Mouse (Mus musculus): ENCODE measurements around the gene Spred2.

Spred2 gene

DNA sequence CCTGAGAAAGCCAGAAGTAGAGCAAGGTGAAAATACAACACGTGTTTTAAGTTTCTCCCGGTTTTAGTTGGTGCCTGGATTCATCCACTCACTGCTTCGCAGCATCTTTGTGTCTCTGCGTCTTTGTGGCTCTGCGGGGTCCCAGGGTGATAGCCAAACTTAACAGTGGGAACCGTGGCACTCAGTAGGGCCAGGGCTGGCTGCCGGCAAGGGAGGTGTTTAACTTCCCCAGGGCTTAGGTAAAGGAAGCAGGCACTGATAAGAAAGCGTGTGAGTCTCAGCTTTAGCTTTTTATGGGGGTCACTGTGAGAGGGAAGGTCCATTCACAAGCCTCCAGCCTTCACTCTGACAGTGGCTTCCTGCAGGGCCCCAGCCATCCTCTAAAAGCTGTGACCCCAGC lies 28.8 kb downstream of the Spred2 start:
- DNase-seq (ENCODE audit: low read depth, low spot score): no peak

DNA sequence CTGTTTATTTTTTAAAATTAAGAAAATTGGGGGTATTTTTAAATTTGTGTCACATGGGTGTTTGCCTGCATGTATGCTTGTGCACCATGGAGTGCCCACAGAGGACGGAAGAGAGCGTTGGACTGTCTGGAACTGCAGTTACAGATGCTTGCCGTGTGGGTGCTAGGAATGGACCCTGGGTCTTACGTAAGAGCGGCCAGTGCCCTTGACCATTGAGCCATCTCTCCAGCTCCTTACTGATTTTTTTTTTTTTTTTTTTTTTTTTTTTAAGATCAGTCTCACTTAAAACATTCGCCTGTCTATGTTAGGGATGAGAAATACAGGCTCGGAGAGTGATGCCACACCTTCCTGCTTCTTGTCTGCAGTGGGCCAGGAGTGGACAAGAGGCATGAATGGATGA lies 29.7 kb downstream of the Spred2 start:
- DNase-seq (ENCODE audit: low read depth, low spot score): no peak

DNA sequence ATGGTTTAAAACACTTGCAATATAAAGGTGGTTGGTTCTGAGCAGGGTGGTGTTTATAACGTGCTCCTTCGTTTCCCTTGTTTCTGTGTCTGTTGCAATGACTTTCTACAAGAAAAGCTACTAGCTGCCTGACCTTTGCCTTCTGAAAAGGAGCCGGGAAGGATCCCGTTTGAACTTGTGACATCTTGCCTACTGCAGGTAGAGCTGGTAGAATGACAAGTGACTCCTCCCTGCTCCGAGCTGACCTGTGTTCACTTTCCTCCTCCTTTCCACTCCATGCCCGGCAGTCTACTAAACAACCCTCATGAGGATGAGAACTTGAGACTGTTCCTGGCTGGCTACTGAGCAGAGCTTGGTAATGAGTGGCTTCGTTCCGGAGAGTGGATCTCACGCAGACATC lies 30.9 kb downstream of the Spred2 start:
- no peak for DNase-seq (ENCODE audit: low read depth, low spot score)

DNA sequence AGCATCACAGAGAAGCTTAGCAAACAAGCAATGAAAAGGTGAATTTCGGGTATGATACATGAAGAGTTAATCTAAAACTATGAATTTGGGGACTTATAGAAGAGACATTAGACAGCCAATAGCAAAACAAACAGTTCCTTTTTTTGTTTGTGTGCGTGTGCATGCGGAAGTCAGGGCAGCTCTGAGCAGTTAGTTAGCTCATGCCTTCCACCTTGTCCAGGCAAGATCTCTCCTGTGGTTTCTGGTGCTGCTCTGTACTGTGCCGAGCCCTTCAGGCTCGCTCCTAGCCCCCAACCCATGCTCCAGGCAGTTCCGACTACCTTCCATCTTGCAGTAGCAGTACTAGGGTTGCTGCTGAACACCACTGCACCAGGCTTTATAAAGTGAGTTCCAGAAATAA lies 31.5 kb downstream of the Spred2 start:
- DNase-seq (ENCODE audit: low read depth, low spot score): no peak

DNA sequence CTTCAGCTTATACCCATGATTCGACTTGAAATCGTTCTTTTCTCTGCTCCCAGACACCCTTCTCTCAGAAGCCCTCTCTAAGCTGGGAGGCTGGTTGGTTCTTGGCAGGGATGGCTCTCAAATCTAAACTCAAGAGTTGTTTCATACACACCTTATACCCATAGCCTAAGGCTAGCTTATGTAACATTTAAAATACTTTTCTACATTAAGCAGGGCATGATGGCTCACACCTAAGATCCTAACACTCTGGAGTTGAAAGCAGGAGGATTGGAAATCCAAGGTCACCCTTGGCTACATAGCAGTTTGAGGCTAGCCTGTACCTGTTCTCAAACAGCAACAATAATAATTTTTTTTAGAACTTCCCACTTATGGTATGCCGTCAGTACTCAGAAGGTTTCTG lies 34.8 kb downstream of the Spred2 start:
- no peak for DNase-seq (ENCODE audit: low read depth, low spot score)

DNA sequence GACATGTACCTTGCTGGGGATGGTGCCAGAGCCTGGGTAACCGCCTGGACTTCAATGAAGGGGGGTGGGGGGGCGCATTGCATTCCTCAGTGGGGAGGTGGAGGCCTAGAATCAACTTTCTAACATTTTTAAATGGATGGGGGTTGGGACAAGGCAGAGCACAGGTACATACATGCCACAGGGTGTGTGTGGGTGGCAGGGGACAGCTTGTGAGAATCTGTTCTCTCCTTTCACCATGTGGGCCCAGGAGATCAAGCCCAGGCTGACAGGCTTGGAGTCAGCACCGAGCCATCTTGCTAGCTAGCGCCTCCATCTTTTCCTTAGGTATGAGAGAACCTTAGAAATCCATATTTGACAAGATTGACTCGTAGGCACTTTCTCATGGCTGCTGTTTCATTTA lies 35.7 kb downstream of the Spred2 start:
- DNase-seq (ENCODE audit: low read depth, low spot score): no peak

DNA sequence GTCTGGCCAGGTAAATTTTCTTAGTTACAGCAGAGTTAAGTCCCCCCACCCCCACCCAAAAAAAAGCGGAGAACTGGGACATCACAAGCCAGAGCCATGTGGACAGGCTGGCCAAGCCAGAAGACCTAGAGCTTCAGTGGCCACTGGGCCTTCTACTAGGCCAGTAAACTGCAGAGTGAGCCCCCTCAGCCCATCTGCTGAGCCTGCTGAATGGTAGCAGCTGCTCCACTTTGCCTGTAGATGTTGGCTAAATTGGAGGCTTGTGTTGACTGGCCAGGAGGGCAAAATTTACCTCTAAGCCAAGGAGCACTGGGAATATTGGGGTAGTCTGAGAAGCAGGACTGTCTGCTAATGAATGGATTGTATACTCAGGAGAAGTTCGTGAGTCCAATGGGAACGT lies 36.4 kb downstream of the Spred2 start:
- no peak for DNase-seq (ENCODE audit: low read depth, low spot score)

DNA sequence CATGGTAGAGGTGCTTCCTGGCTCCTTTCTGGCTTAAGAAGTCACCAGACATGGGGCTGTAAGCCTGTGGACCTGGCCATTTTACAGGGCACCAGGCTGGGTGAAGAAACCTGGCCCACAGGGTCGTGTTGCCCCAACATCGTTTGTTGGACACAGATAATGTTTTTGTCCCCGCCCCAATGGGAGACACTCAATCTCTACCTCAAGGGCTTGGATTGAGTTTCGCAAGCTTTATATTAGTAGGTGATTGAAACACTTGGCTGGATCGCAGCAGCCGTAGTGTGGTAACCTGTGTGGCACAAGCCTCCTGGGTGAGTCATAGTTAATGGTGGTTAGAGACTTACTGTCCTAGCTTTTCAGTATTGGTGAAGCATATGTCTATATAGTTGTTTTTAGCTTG lies 36.9 kb downstream of the Spred2 start:
- DNase-seq (ENCODE audit: low read depth, low spot score): no peak

DNA sequence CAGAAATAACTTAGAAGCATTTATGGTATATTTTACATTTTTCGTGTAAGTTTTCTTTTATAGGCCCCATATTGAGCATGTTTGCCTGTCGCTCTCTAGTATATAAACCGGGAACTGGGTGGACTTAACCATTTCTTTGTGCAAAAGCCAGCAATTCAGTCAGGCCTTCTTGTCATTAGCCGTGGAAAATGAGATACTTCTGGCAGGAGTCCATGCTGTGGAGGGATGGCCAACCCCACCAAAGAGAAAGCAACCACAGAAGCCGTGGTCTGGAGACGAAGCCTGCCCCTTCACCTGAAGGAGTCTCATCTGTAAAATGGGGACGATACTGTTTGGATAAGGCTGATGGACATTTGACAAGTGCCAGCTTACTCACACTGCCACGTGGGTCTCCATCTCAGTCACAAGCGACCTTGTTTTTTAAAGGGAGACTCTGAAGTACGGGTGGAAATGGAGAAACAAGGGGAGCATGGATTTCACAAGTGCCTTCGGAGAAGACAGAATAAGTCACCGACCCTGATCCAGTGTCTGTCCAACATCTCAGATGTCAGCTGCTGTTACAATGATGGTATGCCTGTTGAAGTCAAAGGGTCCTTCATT lies 37.7 kb downstream of the Spred2 start:
- DNase-seq (ENCODE audit: low read depth, low spot score): no peak

DNA sequence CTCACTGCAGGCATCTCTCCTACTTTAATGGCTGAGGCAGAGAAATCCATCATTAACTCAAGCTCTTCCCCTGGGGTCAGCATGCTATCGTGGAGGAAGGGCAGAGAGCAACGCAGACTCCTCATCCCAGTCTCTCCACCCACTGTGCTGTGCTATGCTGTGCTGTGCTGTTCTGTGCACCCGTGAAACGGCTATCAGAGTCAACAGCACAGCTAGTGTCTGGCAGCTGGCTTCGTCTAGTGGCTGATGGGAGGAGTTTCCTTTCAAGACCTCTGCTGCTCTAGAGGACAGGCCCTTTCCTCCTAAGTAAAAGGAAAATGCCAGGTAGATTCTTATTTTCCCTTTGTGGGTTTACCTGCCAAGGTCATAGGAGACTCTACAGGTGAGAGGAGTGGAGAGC lies 38.6 kb downstream of the Spred2 start:
- DNase-seq (ENCODE audit: low read depth, low spot score): peak; percentile 58

DNA sequence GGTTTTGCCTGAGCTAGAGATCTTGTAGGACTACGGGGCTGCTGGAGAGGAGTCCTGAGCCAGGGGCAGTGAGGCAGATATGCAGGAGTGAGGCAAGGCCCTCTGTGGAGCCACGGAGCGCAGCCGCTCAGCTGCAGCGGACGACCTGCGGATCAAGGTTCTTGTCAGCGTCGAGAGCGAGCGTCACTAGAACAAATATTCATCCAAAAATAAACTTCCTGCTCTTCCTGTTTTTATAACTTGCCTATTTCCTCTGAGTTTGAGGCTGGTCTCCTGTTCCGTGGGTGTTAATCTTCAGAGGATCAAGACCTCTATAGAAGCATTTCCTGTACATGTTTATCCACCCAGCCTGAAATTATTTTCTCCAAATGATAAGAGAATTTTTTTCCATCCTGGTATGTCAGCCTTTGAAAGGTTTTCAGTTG lies 39.6 kb downstream of the Spred2 start:
- DNase-seq (ENCODE audit: low read depth, low spot score): no peak

DNA sequence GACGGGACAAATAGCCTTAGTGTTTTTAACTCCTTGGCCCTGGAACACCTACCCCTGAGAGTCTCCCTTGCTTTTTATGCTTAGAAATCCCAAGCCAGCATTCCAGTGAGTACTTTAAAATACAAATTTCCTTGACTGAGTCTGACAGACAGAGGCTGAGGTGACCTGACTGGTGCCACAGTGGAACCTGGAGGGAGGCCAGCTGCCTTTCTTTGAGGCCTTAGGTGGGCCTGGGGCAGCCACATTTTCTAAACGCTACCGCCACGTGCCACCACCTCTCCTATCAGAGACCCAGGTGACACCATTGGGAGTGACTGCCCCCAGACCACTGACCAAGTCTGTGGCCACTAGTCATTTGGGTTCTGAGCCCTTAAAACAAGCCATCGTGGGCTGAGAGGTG lies 40.2 kb downstream of the Spred2 start:
- DNase-seq (ENCODE audit: low read depth, low spot score): no peak

DNA sequence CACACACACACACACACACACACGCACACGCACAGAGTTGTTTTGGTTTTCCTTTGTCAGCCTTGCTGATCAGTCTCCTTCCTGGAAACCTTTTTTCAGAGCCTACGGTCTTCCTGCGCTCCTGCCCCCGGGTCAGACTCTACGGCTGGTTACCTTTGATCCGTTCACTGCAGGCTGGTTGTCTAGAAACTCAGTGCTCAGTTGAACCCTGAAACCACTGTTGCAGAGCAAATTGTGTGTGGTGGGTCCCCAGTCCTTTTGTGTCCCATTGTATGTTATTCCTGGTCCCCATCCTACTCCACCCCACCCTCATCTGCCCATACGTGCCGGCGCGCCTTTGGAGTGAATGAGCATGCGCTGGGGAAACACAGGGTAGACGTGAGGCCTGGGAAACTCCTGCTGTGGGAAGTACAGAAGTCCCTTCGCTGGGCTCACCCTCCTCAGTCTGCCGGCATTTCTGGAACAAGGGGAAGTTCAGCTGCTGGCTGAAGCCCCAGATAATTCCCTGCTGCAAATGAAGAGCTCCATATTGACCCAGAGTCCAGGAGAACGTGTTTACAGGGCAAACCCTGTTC lies 40.9 kb downstream of the Spred2 start:
- DNase-seq (ENCODE audit: low read depth, low spot score): no peak

DNA sequence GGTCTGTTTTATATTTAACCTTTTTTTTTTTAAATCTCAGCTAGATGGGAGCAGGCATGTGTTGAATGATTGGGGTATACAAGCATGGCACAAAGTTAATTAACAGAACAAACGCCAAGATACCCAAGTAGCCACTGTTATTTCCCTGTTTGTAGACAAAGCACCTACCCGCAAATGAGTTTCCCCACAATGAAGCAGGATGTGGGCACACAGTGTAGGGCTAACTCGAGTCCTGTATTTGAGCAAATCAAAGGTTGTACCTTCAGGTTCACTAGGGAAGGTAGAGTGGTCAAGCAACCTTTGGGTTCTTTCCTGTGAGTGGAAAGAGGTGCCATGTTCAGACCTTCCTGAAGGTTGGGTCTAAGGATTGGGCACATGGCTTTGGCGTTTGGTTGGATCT lies 41.5 kb downstream of the Spred2 start:
- no peak for DNase-seq (ENCODE audit: low read depth, low spot score)

DNA sequence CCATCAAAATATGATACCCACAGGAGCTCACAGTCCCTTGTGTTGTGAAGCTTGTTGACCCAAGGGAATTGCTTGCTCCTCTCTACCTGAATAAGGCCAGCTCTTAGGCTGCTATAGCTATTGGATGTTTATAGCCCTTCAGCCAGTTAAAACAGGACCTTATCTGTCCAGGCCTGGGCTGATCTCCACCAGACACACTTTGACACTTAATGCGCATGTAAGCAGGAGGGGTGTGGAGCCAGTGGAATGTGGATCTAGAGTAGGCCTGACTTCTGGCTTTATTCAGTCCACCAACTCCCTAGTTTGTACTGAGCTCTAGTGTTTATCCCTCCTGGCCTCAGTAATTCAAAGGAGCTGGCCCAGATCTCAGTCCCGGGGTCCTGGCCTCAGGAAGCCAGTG lies 42.1 kb downstream of the Spred2 start:
- DNase-seq (ENCODE audit: low read depth, low spot score): no peak

DNA sequence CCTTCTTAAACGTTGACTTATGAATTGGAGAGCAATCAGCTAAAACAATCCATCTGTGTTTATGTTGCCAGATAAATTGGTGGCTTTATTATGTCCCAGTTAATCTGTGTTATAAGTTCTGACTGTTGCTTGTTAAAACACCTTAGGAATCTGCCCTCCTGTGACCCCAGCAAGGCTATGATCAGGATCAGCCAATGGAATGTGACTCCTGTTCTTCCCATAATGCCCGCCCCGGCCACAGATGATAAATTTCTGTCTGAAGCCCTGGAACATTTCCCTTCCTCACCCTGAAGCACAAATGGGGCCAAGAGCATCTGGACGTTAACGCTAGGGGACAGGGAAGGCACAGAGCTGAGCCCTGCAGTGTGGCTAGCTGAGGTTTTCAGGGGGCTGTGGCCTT lies 45.4 kb downstream of the Spred2 start:
- DNase-seq (ENCODE audit: low read depth, low spot score): no peak

DNA sequence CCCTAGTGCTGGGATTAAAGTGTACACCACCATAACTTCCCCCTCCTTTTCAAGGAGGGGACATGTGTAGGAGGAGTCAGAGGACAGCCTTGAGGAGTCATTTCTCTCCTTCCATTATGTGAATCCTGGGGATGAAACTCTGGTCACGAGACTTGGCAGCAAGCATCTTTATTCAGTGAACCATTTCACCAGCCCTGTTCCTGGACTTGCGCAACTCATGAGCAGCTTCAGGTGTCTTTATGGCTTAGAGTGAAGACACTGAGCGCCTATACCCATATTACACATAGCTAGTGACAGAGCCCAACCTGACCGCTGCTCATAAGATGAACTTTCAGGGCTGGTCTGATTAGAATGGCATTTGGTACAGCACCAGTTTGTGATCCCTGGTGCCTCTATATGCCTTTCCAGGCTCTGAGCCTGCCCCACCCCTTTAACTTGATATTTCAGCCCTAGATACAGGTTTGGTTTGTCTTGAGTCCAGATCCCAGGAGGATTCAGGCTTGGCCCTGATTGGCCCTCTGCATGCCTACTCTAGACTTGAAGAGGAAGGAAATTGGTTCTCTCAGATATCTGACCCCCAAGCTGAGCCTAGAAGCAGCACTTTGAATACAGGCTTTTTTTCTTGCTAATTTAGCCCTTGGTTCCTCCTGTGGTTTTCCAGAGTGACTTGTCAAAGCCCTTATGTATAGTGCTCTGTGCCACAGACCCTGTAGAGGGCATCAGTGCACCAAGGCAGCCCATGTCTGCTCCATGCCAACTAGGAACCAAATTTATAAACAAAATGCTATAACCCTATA lies 48.0 kb downstream of the Spred2 start:
- no peak for DNase-seq (ENCODE audit: low read depth, low spot score)

DNA sequence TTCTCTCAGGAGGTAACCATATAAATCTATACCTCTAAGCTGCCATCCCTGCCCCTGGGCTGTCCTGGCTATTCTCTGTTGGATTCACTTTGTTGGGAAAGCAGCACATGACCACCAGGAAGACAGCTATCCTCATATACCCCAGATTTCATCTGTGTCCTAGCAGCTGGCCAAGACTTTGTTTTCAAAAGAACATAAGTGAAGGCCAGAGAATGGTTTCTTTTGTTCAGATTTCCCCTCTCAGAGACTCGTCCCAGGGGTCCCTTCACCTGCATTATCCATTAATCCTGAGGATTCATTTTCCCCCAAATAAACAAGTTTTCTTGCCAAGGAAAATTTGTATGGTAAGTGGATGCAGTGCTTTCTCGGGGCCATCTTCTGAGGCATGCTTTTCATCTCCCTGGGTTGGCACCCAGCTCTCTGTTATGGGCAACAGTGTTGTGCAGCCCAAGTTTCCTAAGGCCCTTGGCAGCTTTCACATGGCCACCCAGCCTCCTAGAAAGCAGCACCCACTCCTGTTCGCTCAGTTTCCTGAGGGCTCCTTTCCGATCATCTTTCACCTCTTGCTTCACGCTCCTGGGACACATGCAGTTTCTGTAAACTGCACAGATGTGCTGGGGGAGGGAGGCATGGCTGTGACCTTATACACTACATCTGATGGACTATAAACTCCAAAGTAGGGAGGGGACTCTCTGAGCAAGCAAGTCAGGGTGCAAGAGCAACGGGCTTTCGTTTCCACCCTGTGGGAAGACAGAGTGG lies 49.0 kb downstream of the Spred2 start:
- DNase-seq (ENCODE audit: low read depth, low spot score): no peak

DNA sequence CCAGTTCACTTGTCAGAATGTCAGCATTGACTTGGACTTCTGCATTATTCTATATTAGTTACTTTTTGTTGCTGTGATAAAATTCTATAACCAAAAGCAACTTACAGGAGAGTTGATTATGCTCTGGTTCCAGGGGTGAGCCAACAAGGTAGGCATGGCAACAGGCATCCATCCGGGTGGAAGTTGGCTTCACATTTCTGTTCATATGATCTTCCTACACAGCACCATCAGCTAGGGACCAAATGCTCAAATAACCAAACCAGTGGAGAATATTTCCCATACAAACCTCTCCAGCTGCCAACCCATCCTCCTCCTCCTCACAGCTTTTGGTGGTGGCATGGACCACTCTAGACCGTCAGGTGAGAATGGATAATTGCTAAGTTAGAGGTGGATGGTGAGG lies 51.9 kb downstream of the Spred2 start:
- DNase-seq (ENCODE audit: low read depth, low spot score): no peak

DNA sequence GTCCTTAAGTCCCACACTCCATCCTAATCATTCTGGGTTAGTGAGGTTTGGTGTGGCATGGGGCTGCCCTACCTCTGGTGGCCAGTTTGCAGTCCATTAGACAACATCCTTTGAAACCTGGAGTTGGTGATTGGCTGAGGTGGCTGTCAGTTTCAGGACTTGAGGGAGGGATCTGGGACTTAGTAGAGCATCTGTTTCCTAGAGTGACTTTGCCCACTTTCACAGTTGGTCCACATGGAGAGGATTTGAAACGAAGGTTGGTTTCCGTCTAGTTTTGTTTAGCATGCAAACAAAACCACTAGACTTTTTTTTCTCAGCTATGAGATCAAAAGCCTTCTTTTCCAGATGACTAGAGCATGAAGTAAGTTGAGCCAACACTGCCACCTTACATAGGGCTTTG lies 53.5 kb downstream of the Spred2 start:
- no peak for DNase-seq (ENCODE audit: low read depth, low spot score)

DNA sequence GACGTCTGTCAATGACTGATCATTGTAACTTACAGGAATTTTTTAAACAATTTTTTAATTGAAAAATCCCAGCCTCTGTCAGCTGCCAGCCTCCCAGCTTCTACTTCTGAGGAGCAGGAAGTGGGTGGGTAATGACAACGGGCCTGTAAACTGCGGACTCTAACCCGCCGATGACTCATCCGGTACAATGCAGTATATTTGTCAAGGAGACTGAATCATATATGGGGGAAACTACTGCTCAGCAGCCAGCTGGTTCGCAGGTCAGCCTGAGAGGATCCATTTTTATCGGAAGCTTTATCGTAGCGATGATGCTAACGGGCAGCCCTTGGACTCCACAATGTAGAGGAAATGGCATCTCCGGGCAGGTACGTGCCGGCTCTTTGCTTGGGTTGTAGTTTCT lies 55.2 kb downstream of the Spred2 start:
- DNase-seq (ENCODE audit: low read depth, low spot score): no peak

DNA sequence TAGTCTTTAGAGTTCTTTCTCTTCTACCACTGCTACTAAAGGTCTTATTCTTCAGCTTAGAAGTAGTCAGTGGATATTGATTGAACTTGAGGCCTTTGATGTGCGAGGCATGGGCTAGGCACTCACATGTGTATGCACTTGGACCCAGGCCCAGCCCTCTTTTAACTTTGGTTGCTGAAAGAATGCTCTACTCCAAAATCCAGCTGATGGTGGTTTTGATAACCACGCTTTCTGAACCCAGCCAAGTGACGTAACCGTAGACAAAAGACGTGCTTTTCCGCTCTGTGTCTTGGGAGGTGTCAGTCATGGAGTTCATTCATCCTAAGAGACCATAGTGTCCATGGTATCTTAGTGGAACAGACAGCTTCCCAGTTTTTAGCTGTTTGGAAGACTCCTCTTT lies 57.9 kb downstream of the Spred2 start:
- no peak for DNase-seq (ENCODE audit: low read depth, low spot score)

DNA sequence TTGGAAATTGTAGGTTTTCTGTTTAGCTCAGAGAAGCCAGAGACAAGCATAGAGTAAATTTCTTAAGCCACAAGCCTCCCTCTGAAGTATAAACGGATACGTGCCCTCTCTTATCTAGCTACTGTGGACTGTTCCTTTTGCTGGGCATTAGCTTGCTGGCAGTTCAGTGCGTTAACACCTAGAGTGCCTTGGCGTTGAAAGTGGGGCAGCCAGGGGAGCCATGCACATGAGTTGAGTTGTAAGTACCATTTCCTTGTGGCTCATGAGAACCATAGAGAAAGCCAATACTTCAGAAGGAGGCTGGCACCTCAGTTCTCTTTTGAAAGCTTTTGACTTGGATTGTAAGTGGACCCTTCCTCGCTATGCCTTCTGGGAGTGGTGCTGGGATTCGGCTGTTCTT lies 58.6 kb downstream of the Spred2 start:
- DNase-seq (ENCODE audit: low read depth, low spot score): no peak
